Mouse (Mus musculus): ENCODE data around the gene Rhou. TPM values are rescaled to one million over a fixed set of nuclear protein-coding genes. Genes with fewer than 3 reads are reported as not detected.

Rhou gene
- polyA plus RNA-seq, 1 experiment from 2014 or later, result 10.7 TPM

DNA sequence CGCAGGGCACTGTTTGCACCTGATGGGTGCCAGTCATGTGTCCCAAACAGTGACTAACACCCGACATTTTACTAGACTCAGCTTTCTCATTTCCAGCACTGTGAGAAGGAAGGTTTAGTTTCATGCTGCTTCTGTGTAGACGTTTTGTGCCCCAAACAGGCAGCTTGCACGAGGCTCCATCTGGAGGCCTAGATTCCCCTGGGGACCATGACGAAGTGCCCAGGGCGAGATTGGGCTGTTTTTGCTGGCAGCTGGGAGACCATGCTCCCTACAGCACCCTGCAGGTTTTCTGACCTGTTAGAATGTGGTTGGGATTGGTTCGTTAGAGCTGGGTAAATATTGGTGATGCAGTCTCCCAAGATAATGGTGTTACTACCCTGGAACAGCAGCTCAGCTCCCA, 17.0 kb downstream of the Rhou start:
- no peak overlapping the region for H3K27ac ChIP-seq (ENCODE audit: poor library complexity, severe bottlenecking)
- H3K9me3 ChIP-seq (replicated peaks), result no peaks in the 10 kb centered on the region
- H3K4me3 ChIP-seq, result no peak overlapping the region
- H3K4me2 ChIP-seq, result no peak overlapping the region
- WGBS, result 72% methylated on average over 7 of the region's 7 CpGs
- no peaks in the 10 kb centered on the region for H3K36me3 ChIP-seq
- H3K4me1 ChIP-seq (replicated peaks), result peaks cover 20% of the 10 kb centered on the region
- ATAC-seq (ENCODE audit: insufficient number of reproducible peaks, low FRiP score), result no peak
- no peak overlapping the region for H3K9ac ChIP-seq
- H3K27me3 ChIP-seq (replicated peaks), result 0 out of 2 replicates have a peak, but pooled peaks cover 6% of the 10 kb centered on the region

DNA sequence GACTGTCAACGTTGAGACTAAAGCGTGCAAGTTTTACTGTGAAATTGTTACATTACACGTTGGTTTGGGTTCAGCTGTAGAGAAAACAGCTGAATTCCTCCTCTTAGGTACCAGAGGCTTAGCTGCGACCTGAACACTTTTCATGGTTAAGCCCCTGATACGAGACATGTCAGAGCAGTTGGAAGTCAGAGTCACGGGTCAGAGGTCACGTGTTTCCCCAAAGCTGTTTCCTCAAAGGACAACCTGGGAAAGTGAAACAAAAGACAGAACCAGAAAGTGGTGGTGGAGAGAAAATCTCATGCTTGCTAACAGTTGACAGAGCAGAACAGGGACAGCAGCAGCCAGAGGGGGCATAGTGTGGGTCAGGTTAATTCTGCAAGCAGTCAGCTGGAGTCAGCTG, 17.7 kb downstream of the Rhou start:
- Histone ChIP-seq H3K27ac (ENCODE audit: poor library complexity, severe bottlenecking) (no peak overlapping the region), H3K36me3 (no peaks in the 10 kb centered on the region), H3K4me2 (no peak overlapping the region), H3K4me1 (replicated peaks) (peaks cover 26% of the 10 kb centered on the region), H3K27me3 (replicated peaks) (0 out of 2 replicates have a peak, but pooled peaks cover 6% of the 10 kb centered on the region), H3K9me3 (replicated peaks) (no peaks in the 10 kb centered on the region), H3K9ac (no peak overlapping the region), H3K4me3 (no peak overlapping the region)
- 71% methylated on average over 7 of the region's 7 CpGs for WGBS
- ATAC-seq (ENCODE audit: insufficient number of reproducible peaks, low FRiP score), result no peak

DNA sequence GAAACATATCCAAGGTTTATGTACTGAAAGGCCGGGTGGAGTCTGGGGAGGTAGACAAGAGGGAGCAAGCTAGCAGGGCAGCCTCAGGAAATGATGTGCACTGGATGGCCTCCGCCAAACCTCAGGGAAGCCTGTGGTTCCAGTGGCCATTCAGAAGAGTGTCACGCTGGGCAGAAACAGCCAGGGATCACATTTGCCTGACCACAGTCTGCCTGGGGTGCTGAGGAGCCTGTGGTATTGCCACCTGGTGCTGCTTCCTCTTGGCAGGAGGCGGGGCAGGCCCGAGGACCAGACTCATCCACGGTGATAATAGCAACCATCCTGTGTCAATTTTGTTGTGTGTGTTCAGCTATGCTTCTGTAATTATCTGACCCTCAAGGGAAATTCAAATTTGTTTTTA, 18.9 kb downstream of the Rhou start:
- 63% methylated on average over 6 of the region's 6 CpGs for WGBS

DNA sequence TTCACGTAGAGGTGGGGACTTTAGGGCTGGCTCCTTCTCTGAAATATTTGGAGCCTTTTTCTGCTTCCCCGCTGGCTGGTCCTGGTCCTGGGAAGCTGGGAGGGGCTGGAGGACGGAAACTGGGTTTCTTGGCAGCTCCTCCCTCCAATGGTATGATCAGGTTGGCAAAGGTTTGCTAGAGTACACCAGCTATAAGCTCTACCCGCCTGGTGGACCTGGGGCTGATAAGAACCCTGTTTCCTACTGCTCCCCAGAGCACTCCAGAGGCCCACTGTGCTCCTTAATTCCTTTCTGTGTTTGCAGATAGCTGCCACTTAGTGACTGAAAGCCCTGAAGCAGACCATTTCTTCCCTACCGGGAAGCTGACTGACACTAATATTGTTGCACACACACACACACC, 21.9 kb downstream of the Rhou start:
- H3K27me3 ChIP-seq (replicated peaks), result 0 out of 2 replicates have a peak, but pooled peaks cover 3% of the 10 kb centered on the region
- no peaks in the 10 kb centered on the region for H3K36me3 ChIP-seq
- H3K4me1 ChIP-seq (replicated peaks), result peaks cover 14% of the 10 kb centered on the region
- H3K4me2 ChIP-seq, result peak overlapping the region; percentile 28
- H3K4me3 ChIP-seq, result no peak overlapping the region
- 12% methylated on average over 5 of the region's 5 CpGs for WGBS
- ATAC-seq (ENCODE audit: insufficient number of reproducible peaks, low FRiP score), result 0 out of 2 replicates have a peak, but pooled peaks have one; percentile 18
- H3K9me3 ChIP-seq (replicated peaks), result no peaks in the 10 kb centered on the region
- 0 out of 2 replicates have a peak overlapping the region, but pooled peaks have one; percentile 27 for H3K9ac ChIP-seq
- H3K27ac ChIP-seq (ENCODE audit: poor library complexity, severe bottlenecking), result peak overlapping the region; percentile 59

More for the DNA sequence above, 18.9 kb downstream of the Rhou start:
- H3K4me1 ChIP-seq (replicated peaks), result peaks cover 26% of the 10 kb centered on the region
- H3K4me2 ChIP-seq, result no peak overlapping the region
- no peaks in the 10 kb centered on the region for H3K36me3 ChIP-seq
- no peak overlapping the region for H3K4me3 ChIP-seq
- no peak overlapping the region for H3K9ac ChIP-seq
- no peak for ATAC-seq (ENCODE audit: insufficient number of reproducible peaks, low FRiP score)
- H3K27me3 ChIP-seq (replicated peaks), result 0 out of 2 replicates have a peak, but pooled peaks cover 6% of the 10 kb centered on the region
- H3K27ac ChIP-seq (ENCODE audit: poor library complexity, severe bottlenecking), result no peak overlapping the region
- no peaks in the 10 kb centered on the region for H3K9me3 ChIP-seq (replicated peaks)

DNA sequence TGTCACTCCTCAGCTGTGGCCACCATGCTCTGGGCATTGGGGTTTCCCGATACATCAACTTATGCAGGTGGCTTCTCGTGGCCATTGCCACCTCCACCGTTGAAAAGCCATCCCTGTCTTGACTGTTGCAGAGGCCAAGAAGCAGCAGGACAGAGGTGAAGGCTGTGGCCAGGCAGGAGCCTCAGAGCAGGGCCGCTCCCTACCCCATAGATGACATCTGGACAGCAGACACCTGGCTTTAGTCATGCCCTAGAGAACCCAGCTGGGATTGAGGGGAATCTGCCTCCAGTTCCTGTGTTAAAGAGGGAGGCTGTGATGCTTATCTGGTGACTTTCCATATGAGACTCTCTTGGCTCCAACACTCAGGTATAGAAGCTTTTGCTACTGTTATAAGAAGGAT, 24.7 kb downstream of the Rhou start:
- Histone ChIP-seq H3K36me3 (no peaks in the 10 kb centered on the region), H3K9me3 (replicated peaks) (no peaks in the 10 kb centered on the region), H3K4me2 (no peak overlapping the region), H3K4me1 (replicated peaks) (peaks cover 20% of the 10 kb centered on the region), H3K4me3 (no peak overlapping the region), H3K27ac (ENCODE audit: poor library complexity, severe bottlenecking) (no peak overlapping the region), H3K27me3 (replicated peaks) (no peaks in the 10 kb centered on the region), H3K9ac (no peak overlapping the region)
- ATAC-seq (ENCODE audit: insufficient number of reproducible peaks, low FRiP score), result no peak
- 75% methylated on average over 4 of the region's 4 CpGs for WGBS

DNA sequence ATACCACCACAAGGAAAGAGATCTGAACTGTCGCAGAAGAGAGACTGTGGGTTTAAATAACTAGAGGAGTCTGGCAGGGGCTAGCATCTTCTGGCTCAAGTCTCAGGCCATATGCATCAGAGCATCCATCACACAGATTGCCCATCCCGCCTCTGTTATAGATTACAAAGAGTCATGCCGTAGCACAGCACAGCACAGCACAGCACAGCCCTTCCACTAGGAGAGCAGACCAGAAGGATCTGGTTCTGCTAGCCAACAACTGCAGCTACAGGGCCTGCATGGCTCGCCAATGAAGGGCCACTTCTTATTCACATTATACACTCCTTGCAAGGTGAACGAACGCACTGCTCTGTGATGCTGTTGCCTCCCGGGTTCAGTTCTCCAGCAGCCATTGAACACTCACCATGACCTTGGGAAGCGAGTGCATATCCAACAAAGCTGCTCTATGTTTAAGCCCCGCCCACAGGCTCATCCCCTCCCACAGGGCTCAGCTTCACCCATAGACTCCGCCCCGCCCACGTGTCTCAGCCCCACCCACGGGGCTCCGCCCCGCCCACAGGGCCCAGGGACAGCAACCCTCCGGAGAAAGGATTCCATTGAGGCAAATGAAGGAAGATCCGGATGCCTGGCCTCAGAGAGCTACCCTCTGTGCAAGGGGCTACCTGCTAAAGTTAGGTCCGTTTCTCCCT, 28.5 kb downstream of the Rhou start:
- Histone ChIP-seq H3K4me3 (no peak overlapping the region), H3K9ac (no peak overlapping the region)

DNA sequence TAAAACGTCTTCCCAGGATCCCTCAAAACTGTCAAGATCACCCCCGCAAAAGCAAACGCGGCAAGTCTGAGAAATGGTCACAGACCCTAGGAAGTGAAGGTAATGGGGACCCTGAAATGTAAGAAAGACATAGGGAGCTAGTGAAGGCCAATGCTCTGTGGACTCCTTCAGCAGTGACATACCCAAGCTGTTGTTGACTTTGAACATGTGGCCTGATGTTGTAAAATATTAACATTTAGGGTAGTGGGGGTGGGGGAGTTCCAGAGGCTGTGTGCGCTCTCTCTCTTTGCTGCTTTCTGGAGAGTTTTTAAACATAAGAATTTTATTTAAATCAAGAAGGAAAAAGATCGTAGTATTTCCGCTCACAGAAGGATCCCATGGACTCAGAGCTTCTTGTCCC, 29.6 kb downstream of the Rhou start:
- no peak overlapping the region for H3K9ac ChIP-seq
- WGBS, result 57% methylated on average over 7 of the region's 7 CpGs
- peak overlapping the region; percentile 29; the same call in 1 of the 2 replicates for H3K4me2 ChIP-seq
- ATAC-seq (ENCODE audit: insufficient number of reproducible peaks, low FRiP score), result no peak
- no peaks in the 10 kb centered on the region for H3K27me3 ChIP-seq (replicated peaks)
- no peak overlapping the region for H3K4me3 ChIP-seq
- H3K27ac ChIP-seq (ENCODE audit: poor library complexity, severe bottlenecking), result no peak overlapping the region
- no peaks in the 10 kb centered on the region for H3K9me3 ChIP-seq (replicated peaks)
- H3K4me1 ChIP-seq (replicated peaks), result peaks cover 5% of the 10 kb centered on the region; the same call in 1 of the 2 replicates
- no peaks in the 10 kb centered on the region for H3K36me3 ChIP-seq

More for the DNA sequence above, 28.5 kb downstream of the Rhou start:
- Histone ChIP-seq H3K36me3 (no peaks in the 10 kb centered on the region), H3K4me1 (replicated peaks) (peaks cover 5% of the 10 kb centered on the region; the same call in 1 of the 2 replicates), H3K9me3 (replicated peaks) (no peaks in the 10 kb centered on the region), H3K27me3 (replicated peaks) (no peaks in the 10 kb centered on the region), H3K4me2 (peak overlapping the region; percentile 29), H3K27ac (ENCODE audit: poor library complexity, severe bottlenecking) (no peak overlapping the region)
- peak; percentile 64 for ATAC-seq (ENCODE audit: insufficient number of reproducible peaks, low FRiP score)
- 25% methylated on average over 18 of the region's 18 CpGs for WGBS

DNA sequence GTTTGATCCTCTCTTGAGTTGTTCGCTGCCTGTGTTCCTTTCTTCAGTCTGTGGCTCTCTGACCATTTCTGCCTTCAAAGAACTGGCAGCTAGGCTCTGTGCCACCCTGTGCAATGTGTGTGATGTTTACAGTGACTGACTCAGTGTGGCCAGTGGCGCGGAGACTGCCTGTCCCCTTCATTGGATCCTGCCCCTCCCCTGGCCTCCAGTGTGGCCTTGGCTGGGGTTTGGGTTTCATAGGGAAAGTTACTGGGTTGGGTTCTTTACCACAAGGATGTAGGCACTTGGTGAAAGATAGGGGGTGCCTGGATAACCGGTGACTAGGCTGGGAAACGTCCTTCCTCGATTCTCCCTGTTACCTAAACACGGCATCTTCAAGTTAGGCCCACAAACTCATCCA, 31.1 kb downstream of the Rhou start:
- WGBS, result 80% methylated on average over 7 of the region's 7 CpGs
- Histone ChIP-seq H3K9ac (no peak overlapping the region), H3K27ac (ENCODE audit: poor library complexity, severe bottlenecking) (no peak overlapping the region), H3K9me3 (replicated peaks) (no peaks in the 10 kb centered on the region; the same call in 1 of the 2 replicates), H3K36me3 (no peaks in the 10 kb centered on the region), H3K4me3 (no peak overlapping the region), H3K4me2 (no peak overlapping the region), H3K27me3 (replicated peaks) (no peaks in the 10 kb centered on the region), H3K4me1 (replicated peaks) (peaks cover 9% of the 10 kb centered on the region; the same call in 1 of the 2 replicates)
- ATAC-seq (ENCODE audit: insufficient number of reproducible peaks, low FRiP score), result no peak

DNA sequence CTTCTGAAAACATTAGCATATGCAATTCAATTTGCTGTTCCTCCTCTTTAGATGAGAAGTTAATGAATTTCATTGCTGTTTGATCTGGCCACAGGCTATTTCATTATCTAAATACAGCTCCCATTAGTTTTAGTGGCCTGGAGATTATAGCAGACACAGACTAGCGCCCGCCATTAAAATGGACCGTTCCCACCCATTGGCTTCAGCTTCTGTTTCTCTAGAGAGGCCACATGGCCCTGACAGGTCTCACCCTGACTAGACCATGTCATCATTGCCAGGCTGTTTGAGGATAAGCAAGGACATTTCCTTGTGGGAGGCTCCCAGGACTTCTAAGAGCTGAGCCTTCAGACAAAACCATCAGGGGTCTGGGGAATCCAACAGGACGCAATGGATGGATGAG, 31.7 kb downstream of the Rhou start:
- ATAC-seq (ENCODE audit: insufficient number of reproducible peaks, low FRiP score), result no peak
- Histone ChIP-seq H3K27me3 (replicated peaks) (no peaks in the 10 kb centered on the region), H3K9me3 (replicated peaks) (no peaks in the 10 kb centered on the region; the same call in 1 of the 2 replicates), H3K4me3 (no peak overlapping the region), H3K27ac (ENCODE audit: poor library complexity, severe bottlenecking) (no peak overlapping the region), H3K4me2 (no peak overlapping the region), H3K4me1 (replicated peaks) (peaks cover 9% of the 10 kb centered on the region; the same call in 1 of the 2 replicates), H3K9ac (no peak overlapping the region), H3K36me3 (no peaks in the 10 kb centered on the region)
- WGBS, result 77% methylated on average over 4 of the region's 4 CpGs

DNA sequence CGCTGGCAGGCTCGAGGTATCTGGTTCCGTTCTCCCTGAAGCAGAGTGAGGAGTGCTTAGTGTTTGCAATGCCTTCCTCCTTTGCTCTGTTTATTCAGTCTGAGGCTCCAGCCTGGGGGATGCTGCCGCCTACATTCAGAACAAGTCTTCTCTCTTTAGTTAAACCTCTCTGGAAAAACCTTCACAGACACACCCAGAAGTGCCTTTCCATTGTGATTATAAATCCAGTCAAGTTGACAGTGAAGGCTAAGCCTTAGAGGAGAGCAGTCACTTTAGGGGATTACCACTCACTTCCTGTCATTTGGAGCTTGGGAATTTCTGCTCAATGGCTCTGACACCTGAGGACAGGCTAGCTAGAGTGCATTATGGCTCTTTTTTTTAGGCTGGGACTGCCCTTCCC, 34.1 kb downstream of the Rhou start:
- no peaks in the 10 kb centered on the region; the same call in 1 of the 2 replicates for H3K9me3 ChIP-seq (replicated peaks)
- H3K36me3 ChIP-seq, result no peaks in the 10 kb centered on the region
- no peak for ATAC-seq (ENCODE audit: insufficient number of reproducible peaks, low FRiP score)
- H3K4me3 ChIP-seq, result no peak overlapping the region
- no peak overlapping the region for H3K9ac ChIP-seq
- H3K27ac ChIP-seq (ENCODE audit: poor library complexity, severe bottlenecking), result no peak overlapping the region
- no peak overlapping the region for H3K4me2 ChIP-seq
- H3K27me3 ChIP-seq (replicated peaks), result no peaks in the 10 kb centered on the region
- H3K4me1 ChIP-seq (replicated peaks), result 0 out of 2 replicates have a peak, but pooled peaks cover 4% of the 10 kb centered on the region
- WGBS, result 55% methylated on average over 4 of the region's 4 CpGs

DNA sequence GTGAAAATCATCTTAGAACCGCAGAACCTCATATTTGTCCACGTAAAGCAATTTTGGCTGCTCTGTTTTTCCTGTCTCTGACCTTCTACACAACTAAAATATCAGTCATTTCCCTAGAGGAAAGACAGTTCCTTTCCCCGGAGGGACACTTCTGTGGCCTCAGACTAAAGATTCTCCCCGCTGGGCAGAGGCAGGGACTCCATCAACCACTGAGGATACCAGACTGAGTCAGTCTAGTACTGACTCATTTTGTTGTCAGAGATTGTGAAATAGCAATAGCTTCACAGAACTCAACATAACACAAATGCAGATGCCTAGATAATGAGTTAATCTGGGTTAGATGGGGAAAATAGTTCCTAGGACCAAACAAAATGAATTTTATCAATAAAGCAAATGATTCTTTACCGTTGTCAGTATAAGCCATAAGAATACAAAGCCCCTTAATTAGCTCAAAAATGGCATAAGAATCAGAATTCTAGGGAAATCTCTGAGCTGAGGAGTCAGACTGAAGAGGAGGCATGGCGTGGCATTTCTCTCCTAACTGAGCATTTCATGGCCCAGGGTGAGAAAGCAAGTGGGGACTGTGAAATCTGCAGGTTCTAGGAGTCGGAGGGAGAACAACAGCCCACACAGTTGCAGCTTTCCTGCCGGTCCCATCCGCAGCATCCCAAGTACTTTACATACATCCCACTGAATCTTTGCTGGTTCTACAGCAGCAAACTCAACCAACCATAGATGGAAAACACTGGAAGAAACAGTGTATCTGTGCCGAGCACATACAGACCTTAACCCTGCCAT, 38.6 kb downstream of the Rhou start:
- Histone ChIP-seq H3K4me3 (no peak overlapping the region), H3K36me3 (no peaks in the 10 kb centered on the region), H3K27me3 (replicated peaks) (no peaks in the 10 kb centered on the region), H3K9me3 (replicated peaks) (no peaks in the 10 kb centered on the region; the same call in 1 of the 2 replicates), H3K4me2 (no peak overlapping the region), H3K27ac (ENCODE audit: poor library complexity, severe bottlenecking) (no peak overlapping the region), H3K9ac (no peak overlapping the region), H3K4me1 (replicated peaks) (peaks cover 9% of the 10 kb centered on the region)
- 78% methylated on average over 10 of the region's 10 CpGs for WGBS
- no peak for ATAC-seq (ENCODE audit: insufficient number of reproducible peaks, low FRiP score)
